Mouse (Mus musculus): ENCODE data around the gene Zfp526. TPM values are rescaled to one million over a fixed set of nuclear protein-coding genes. Genes with fewer than 3 reads are reported as not detected.

Zfp526 gene
- polyA plus RNA-seq, 1 experiment from 2014 or later = 2.1 TPM

- WGBS = 89% methylated on average over 30 of the region's 30 CpGs
- H3K9ac ChIP-seq = no peak overlapping the region
Observed at GRCm38 (mm10) chr7:25271651-25272444, 50.6 kb downstream of the Zfp526 start.

GRCm38 (mm10) chr7:25272445-25273258 is 51.4 kb downstream of the Zfp526 start:
- H3K4me1 ChIP-seq (replicated peaks) = peaks cover 61% of the 10 kb centered on the region
- no peaks in the 10 kb centered on the region for H3K27me3 ChIP-seq
- no peak overlapping the region for H3K4me2 ChIP-seq
- no peak overlapping the region for H3K4me3 ChIP-seq
- no peak overlapping the region for H3K27ac ChIP-seq (replicated peaks)
- no peak for ATAC-seq (ENCODE audit: low FRiP score, low read depth)
- peaks cover 24% of the 10 kb centered on the region for H3K36me3 ChIP-seq
- H3K9ac ChIP-seq = no peak overlapping the region
- no peaks in the 10 kb centered on the region for H3K9me3 ChIP-seq
- 91% methylated on average over 38 of the region's 38 CpGs for WGBS

More at GRCm38 (mm10) chr7:25271651-25272444, 50.6 kb downstream of the Zfp526 start:
- H3K4me3 ChIP-seq = no peak overlapping the region
- H3K27ac ChIP-seq (replicated peaks) = no peak overlapping the region
- no peaks in the 10 kb centered on the region for H3K27me3 ChIP-seq
- peaks cover 57% of the 10 kb centered on the region for H3K4me1 ChIP-seq (replicated peaks)
- no peaks in the 10 kb centered on the region for H3K9me3 ChIP-seq
- ATAC-seq (ENCODE audit: low FRiP score, low read depth) = no peak
- H3K36me3 ChIP-seq = peaks cover 24% of the 10 kb centered on the region
- H3K4me2 ChIP-seq = no peak overlapping the region

GRCm38 (mm10) chr7:25273259-25274241 is 52.3 kb downstream of the Zfp526 start:
- Histone ChIP-seq H3K9ac (no peak overlapping the region), H3K36me3 (peaks cover 24% of the 10 kb centered on the region), H3K27me3 (no peaks in the 10 kb centered on the region), H3K9me3 (no peaks in the 10 kb centered on the region), H3K4me1 (replicated peaks) (peaks cover 65% of the 10 kb centered on the region), H3K4me3 (no peak overlapping the region), H3K27ac (replicated peaks) (no peak overlapping the region), H3K4me2 (no peak overlapping the region)
- 90% methylated on average over 22 of the region's 22 CpGs for WGBS
- no peak for ATAC-seq (ENCODE audit: low FRiP score, low read depth)

GRCm38 (mm10) chr7:25274571-25274970 is 53.3 kb downstream of the Zfp526 start:
- peaks cover 24% of the 10 kb centered on the region for H3K36me3 ChIP-seq
- 61% methylated on average over 5 of the region's 5 CpGs for WGBS
- no peak overlapping the region for H3K4me2 ChIP-seq
- no peak for ATAC-seq (ENCODE audit: low FRiP score, low read depth)
- H3K4me1 ChIP-seq (replicated peaks) = peaks cover 61% of the 10 kb centered on the region
- no peak overlapping the region for H3K4me3 ChIP-seq
- no peak overlapping the region for H3K27ac ChIP-seq (replicated peaks)
- H3K27me3 ChIP-seq = no peaks in the 10 kb centered on the region
- H3K9me3 ChIP-seq = no peaks in the 10 kb centered on the region
- peak overlapping the region; percentile 15; the same call in 1 of the 2 replicates for H3K9ac ChIP-seq

GRCm38 (mm10) chr7:25274996-25275395 is 53.8 kb downstream of the Zfp526 start:
- no peak overlapping the region for H3K27ac ChIP-seq (replicated peaks)
- no peak overlapping the region for H3K4me2 ChIP-seq
- WGBS = 92% methylated on average over 3 of the region's 3 CpGs
- H3K9me3 ChIP-seq = no peaks in the 10 kb centered on the region
- H3K4me1 ChIP-seq (replicated peaks) = peaks cover 61% of the 10 kb centered on the region
- H3K9ac ChIP-seq = peak overlapping the region; percentile 15; the same call in 1 of the 2 replicates
- no peak for ATAC-seq (ENCODE audit: low FRiP score, low read depth)
- H3K27me3 ChIP-seq = no peaks in the 10 kb centered on the region
- H3K4me3 ChIP-seq = no peak overlapping the region
- peaks cover 24% of the 10 kb centered on the region for H3K36me3 ChIP-seq

DNA sequence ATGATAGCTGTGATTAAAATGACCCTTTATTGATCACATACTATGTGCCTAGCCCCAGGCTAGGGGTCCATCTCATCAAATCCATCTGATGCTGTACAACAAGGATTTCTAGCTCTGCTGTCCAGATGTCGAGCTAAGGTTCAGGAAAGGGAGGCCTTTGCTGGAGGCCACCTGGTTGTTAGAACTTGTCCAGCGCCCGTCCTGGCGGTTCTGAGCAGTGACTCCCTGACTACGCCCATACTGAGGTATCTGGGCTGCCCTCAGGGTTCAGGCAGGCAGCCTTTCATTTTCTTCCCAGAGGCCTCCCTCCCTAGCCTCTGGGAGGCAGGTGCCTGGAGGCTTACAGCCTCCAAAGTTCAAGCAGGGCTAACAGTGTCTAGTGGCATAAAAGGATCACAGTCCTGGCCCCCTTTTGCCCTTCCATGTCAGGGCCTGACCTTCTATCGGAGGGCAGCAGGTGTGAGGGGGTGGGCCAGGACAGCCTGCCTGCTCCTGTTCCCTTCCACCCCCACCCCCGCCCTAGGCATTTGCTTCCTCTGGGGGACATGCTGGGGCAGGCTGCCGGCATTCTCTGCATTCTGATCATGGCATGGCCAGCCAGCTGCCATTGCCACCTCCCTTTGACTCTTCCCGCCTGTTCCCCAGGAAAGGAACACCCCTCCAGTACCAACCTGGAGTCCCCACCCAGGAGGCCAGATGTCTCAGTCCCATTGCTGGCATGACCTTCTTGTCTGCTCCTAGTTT is 54.5 kb downstream of the Zfp526 start:
- 60% methylated on average over 9 of the region's 9 CpGs for WGBS
- Histone ChIP-seq H3K27me3 (no peaks in the 10 kb centered on the region), H3K27ac (replicated peaks) (no peak overlapping the region; the same call in 1 of the 2 replicates), H3K4me3 (no peak overlapping the region), H3K9me3 (no peaks in the 10 kb centered on the region), H3K9ac (no peak overlapping the region), H3K4me1 (replicated peaks) (peaks cover 62% of the 10 kb centered on the region), H3K36me3 (peaks cover 24% of the 10 kb centered on the region), H3K4me2 (no peak overlapping the region)
- no peak for ATAC-seq (ENCODE audit: low FRiP score, low read depth)

Small RNA genes within 50 kb of the gene (microRNA-seq; reads per million reads assigned to microRNA genes)
- not detected for gene Mir7048

Other genes with a start within 250 kb of the Zfp526 start
- gene Rabac1, start 248.7 kb upstream of the Zfp526 start, polyA plus RNA-seq (2015; fragmentation: Nextera tagmentation; extraction: Ambion mirVana) = 302 and 308 TPM in 2 replicates
- 487 and 576 TPM in 2 replicates for gene Atp1a3, start 215.5 kb upstream of the Zfp526 start, polyA plus RNA-seq (2015; fragmentation: Nextera tagmentation; extraction: Ambion mirVana)
- 18.3 and 18.5 TPM in 2 replicates for gene Grik5, start 149.1 kb upstream of the Zfp526 start, polyA plus RNA-seq (2015; fragmentation: Nextera tagmentation; extraction: Ambion mirVana)
- gene Zfp574, start 148.9 kb upstream of the Zfp526 start, polyA plus RNA-seq (2015; fragmentation: Nextera tagmentation; extraction: Ambion mirVana) = 33.9 and 37.7 TPM in 2 replicates
- 29.6 and 33.4 TPM in 2 replicates for gene Pou2f2, start 41.7 kb upstream of the Zfp526 start, polyA plus RNA-seq (2015; fragmentation: Nextera tagmentation; extraction: Ambion mirVana)
- gene Dedd2, start 810 bp upstream of the Zfp526 start, polyA plus RNA-seq (2015; fragmentation: Nextera tagmentation; extraction: Ambion mirVana) = 16.5 and 17.3 TPM in 2 replicates
- 19.2 and 19.7 TPM in 2 replicates for gene Gsk3a, start 16.4 kb downstream of the Zfp526 start, polyA plus RNA-seq (2015; fragmentation: Nextera tagmentation; extraction: Ambion mirVana)
- 3.4 and 4.4 TPM in 2 replicates for gene Erf, start 29.3 kb downstream of the Zfp526 start, polyA plus RNA-seq (2015; fragmentation: Nextera tagmentation; extraction: Ambion mirVana)
- gene Cic, start 46.3 kb downstream of the Zfp526 start, polyA plus RNA-seq (2015; fragmentation: Nextera tagmentation; extraction: Ambion mirVana) = 32.5 and 38.5 TPM in 2 replicates
- 558 and 579 TPM in 2 replicates for gene Pafah1b3, start 76.6 kb downstream of the Zfp526 start, polyA plus RNA-seq (2015; fragmentation: Nextera tagmentation; extraction: Ambion mirVana)
- 3.5 and 4.6 TPM in 2 replicates for gene Prr19, start 80.0 kb downstream of the Zfp526 start, polyA plus RNA-seq (2015; fragmentation: Nextera tagmentation; extraction: Ambion mirVana)
- 84.1 and 101 TPM in 2 replicates for gene Tmem145, start 84.7 kb downstream of the Zfp526 start, polyA plus RNA-seq (2015; fragmentation: Nextera tagmentation; extraction: Ambion mirVana)
- gene Megf8, start 95.7 kb downstream of the Zfp526 start, polyA plus RNA-seq (2015; fragmentation: Nextera tagmentation; extraction: Ambion mirVana) = 23.9 and 25.1 TPM in 2 replicates
- gene Cnfn, start 148.3 kb downstream of the Zfp526 start, polyA plus RNA-seq (2015; fragmentation: Nextera tagmentation; extraction: Ambion mirVana) = not detected in 2 replicates
- 9.9 and 11.0 TPM in 2 replicates for gene Lipe, start 177.3 kb downstream of the Zfp526 start, polyA plus RNA-seq (2015; fragmentation: Nextera tagmentation; extraction: Ambion mirVana)
- 1.2 and 1.3 TPM in 2 replicates for gene Cxcl17, start 191.5 kb downstream of the Zfp526 start, polyA plus RNA-seq (2015; fragmentation: Nextera tagmentation; extraction: Ambion mirVana)